Mouse (Mus musculus): Measurements from ENCODE around the gene Cox8c. TPM values are rescaled to one million over a fixed set of nuclear protein-coding genes. Genes with fewer than 3 reads are reported as not detected.

Cox8c gene
- total RNA-seq, 2 experiments from 2014 or later, result not detected

GRCm38 (mm10) chr12:102949395-102950208 lies 50.5 kb downstream of the Cox8c start:
- DNase-seq (ENCODE audit: low spot score), result no peak
- intact Hi-C loops (cut with DNase I), result no loop called here

Other genes with a start within 250 kb of the Cox8c start
- 1 to 10 TPM; 8.3 to 8.9 TPM for gene Itpk1, start 194.4 kb upstream of the Cox8c start, total RNA-seq (2021)
- gene Moap1, start 155.7 kb upstream of the Cox8c start, total RNA-seq (2021), result 1 to 10 TPM; 7.3 to 7.9 TPM
- gene Tmem251, start 155.6 kb upstream of the Cox8c start, total RNA-seq (2021), result 1 to 10 TPM; 3.3 to 3.9 TPM
- gene Gm28051, start 141.6 kb upstream of the Cox8c start, total RNA-seq (2021), result not detected
- gene Gon7, start 141.5 kb upstream of the Cox8c start, total RNA-seq (2021), result 10 to 100 TPM; 10.8 to 11.7 TPM
- 10 to 100 TPM; 24.4 to 25.3 TPM for gene Ubr7, start 141.3 kb upstream of the Cox8c start, total RNA-seq (2021)
- gene Gm20604, start 140.6 kb upstream of the Cox8c start, total RNA-seq (2021), result 1 to 10 TPM; 3.8 to 4.9 TPM
- 10 to 100 TPM; 24.7 to 28.6 TPM for gene Btbd7, start 20.8 kb upstream of the Cox8c start, total RNA-seq (2021)
- under 1 TPM; 0.06 to 0.13 TPM for gene Unc79, start 49.5 kb downstream of the Cox8c start, total RNA-seq (2021)